Mouse (Mus musculus) kidney, postnatal 0 days (tissue): ENCODE results near the gene 1700067K01Rik. TPM values are rescaled to one million over a fixed set of nuclear protein-coding genes. Genes with fewer than 3 reads are reported as not detected.

ENCODE experiments used
- ATAC-seq: fragments of 200-750 bp; cut with Nextera tagmentation; replicated peaks from 2 replicates; pipeline ENCODE4 v1.8.0; 2017; ENCODE audit warnings: low read depth, moderate number of reproducible peaks, moderate TSS enrichment, moderate library complexity; ENCODE audit not compliant: low FRiP score
- DNase-seq: peaks from one replicate; pipeline ENCODE4 v3.0.0-alpha.2; 2016; ENCODE audit warnings: low spot score
- H3K27ac ChIP-seq: fragments of 300-500 bp; sonication (generic); 2 replicates; pipeline ENCODE4 v1.5.1; 2014; ENCODE audit warnings: mild to moderate bottlenecking
- H3K27me3 ChIP-seq: fragments of 300-500 bp; sonication (generic); 2 replicates; pipeline ENCODE4 v1.6.1; 2014; ENCODE audit warnings: low read length, mixed read lengths; ENCODE audit not compliant: insufficient read depth
- H3K36me3 ChIP-seq: fragments of 300-500 bp; sonication (generic); 2 replicates; pipeline ENCODE4 v1.6.1; 2014; ENCODE audit warnings: low read length, mixed read lengths; ENCODE audit not compliant: insufficient read depth
- H3K4me1 ChIP-seq: fragments of 300-500 bp; sonication (generic); replicated peaks from 2 replicates; pipeline ENCODE4 v1.6.1; 2014; ENCODE audit warnings: antibody characterized with exemption, low read length, mixed read lengths; ENCODE audit not compliant: insufficient read depth
- H3K4me2 ChIP-seq: fragments of 300-500 bp; sonication (generic); 2 replicates; pipeline ENCODE4 v1.6.1; 2014; ENCODE audit warnings: mild to moderate bottlenecking, low read length, moderate library complexity, mixed read lengths
- H3K4me3 ChIP-seq: fragments of 300-500 bp; sonication (generic); replicated peaks from 2 replicates; pipeline ENCODE4 v1.5.1; 2014; ENCODE audit warnings: low read depth, low read length
- H3K9ac ChIP-seq: fragments of 300-500 bp; sonication (generic); 2 replicates; pipeline ENCODE4 v1.6.1; 2014; ENCODE audit warnings: low read depth, low read length
- H3K9me3 ChIP-seq: fragments of 300-500 bp; sonication (generic); replicated peaks from 2 replicates; pipeline ENCODE4 v1.6.1; 2016; ENCODE audit warnings: low read length, inconsistent platforms, mixed read lengths
- CTCF ChIP-seq: IDR thresholded peaks from 2 replicates; pipeline ENCODE4 v1.5.1; 2016; ENCODE audit warnings: antibody characterized with exemption, low read depth, mild to moderate bottlenecking, moderate library complexity
- WGBS: fragments of 180-500 bp; shearing (Covaris S2); extraction: QIAGEN DNeasy Blood & Tissue Kit; methylation state at CpG from one replicate; pipeline ENCODE4 v1.1.7; 2014; 5-methylcytosine and 5-hydroxymethylcytosine counted together
- polyA plus RNA-seq: library from polyadenylated mRNA; unstranded; fragments of >200 nt; fragmentation: Nextera tagmentation; extraction: Ambion mirVana; gene quantifications from 2 replicates; pipeline ENCODE4 v1.2.1, GENCODE M21; 2015

1700067K01Rik gene
- polyA plus RNA-seq, 1 experiment from 2014 or later, result 1.1 TPM

GRCm38 (mm10) chr8:83998231-83999056 lies 2.9 kb upstream of the 1700067K01Rik start:
- 0 out of 2 replicates have a peak, but pooled peaks cover 8% of the 10 kb centered on the region for H3K36me3 ChIP-seq
- no peaks in the 10 kb centered on the region for H3K27me3 ChIP-seq
- H3K4me3 ChIP-seq, result peak overlapping the region; percentile 61
- H3K4me1 ChIP-seq, result peaks cover 14% of the 10 kb centered on the region
- H3K9me3 ChIP-seq, result no peaks in the 10 kb centered on the region
- 1% methylated on average over 62 of the region's 92 CpGs for WGBS
- ATAC-seq (peak; percentile 9; the same call in 1 of the 2 replicates), DNase-seq (peak; percentile 80)
- H3K27ac ChIP-seq, result peak overlapping the region; percentile 94
- H3K4me2 ChIP-seq, result peak overlapping the region; percentile 90
- peak; percentile 60 for TF ChIP-seq CTCF
- peak overlapping the region; percentile 76 for H3K9ac ChIP-seq

GRCm38 (mm10) chr8:83999057-83999705 lies 2.1 kb upstream of the 1700067K01Rik start:
- Histone ChIP-seq H3K4me1 (peaks cover 18% of the 10 kb centered on the region), H3K9ac (peak overlapping the region; percentile 76; the same call in 1 of the 2 replicates)
- WGBS, result 60% methylated on average over 16 of the region's 16 CpGs

GRCm38 (mm10) chr8:83999825-84000224 lies 1.5 kb upstream of the 1700067K01Rik start:
- peaks cover 21% of the 10 kb centered on the region for H3K4me1 ChIP-seq
- no peak overlapping the region for H3K4me3 ChIP-seq
- no peak overlapping the region for H3K9ac ChIP-seq
- H3K4me2 ChIP-seq, result no peak overlapping the region
- H3K36me3 ChIP-seq, result 0 out of 2 replicates have a peak, but pooled peaks cover 8% of the 10 kb centered on the region
- 94% methylated on average over 2 of the region's 2 CpGs for WGBS
- H3K27me3 ChIP-seq, result no peaks in the 10 kb centered on the region
- DNase-seq (no peak), ATAC-seq (no peak)
- no peaks in the 10 kb centered on the region for H3K9me3 ChIP-seq
- no peak overlapping the region for H3K27ac ChIP-seq
- TF ChIP-seq CTCF, result no peak

More at GRCm38 (mm10) chr8:83999057-83999705, 2.1 kb upstream of the 1700067K01Rik start:
- ATAC-seq (no peak), DNase-seq (no peak)
- Histone ChIP-seq H3K4me2 (peak overlapping the region; percentile 90), H3K36me3 (0 out of 2 replicates have a peak, but pooled peaks cover 8% of the 10 kb centered on the region), H3K27ac (no peak overlapping the region), H3K9me3 (no peaks in the 10 kb centered on the region), H3K27me3 (no peaks in the 10 kb centered on the region), H3K4me3 (peak overlapping the region; percentile 61)
- TF ChIP-seq CTCF, result no peak

- peak overlapping the region; percentile 85; the same call in 1 of the 2 replicates for H3K4me2 ChIP-seq
- DNase-seq (no peak), ATAC-seq (no peak)
- H3K27me3 ChIP-seq, result no peaks in the 10 kb centered on the region
- H3K9me3 ChIP-seq, result no peaks in the 10 kb centered on the region
- H3K27ac ChIP-seq, result no peak overlapping the region
- H3K4me1 ChIP-seq, result peaks cover 24% of the 10 kb centered on the region
- TF ChIP-seq CTCF, result no peak
- H3K4me3 ChIP-seq, result no peak overlapping the region
- no peak overlapping the region for H3K9ac ChIP-seq
- whole genome bisulfite sequencing, result 67% methylated on average over 12 of the region's 12 CpGs
- 0 out of 2 replicates have a peak, but pooled peaks cover 8% of the 10 kb centered on the region for H3K36me3 ChIP-seq
These were observed 1.8 kb downstream of the 1700067K01Rik start for GRCm38 (mm10) chr8:84002957-84003611.

GRCm38 (mm10) chr8:84003612-84004246 lies 2.4 kb downstream of the 1700067K01Rik start:
- WGBS, result 69% methylated on average over 6 of the region's 6 CpGs
- ATAC-seq, result no peak
- Histone ChIP-seq H3K27me3 (no peaks in the 10 kb centered on the region), H3K36me3 (0 out of 2 replicates have a peak, but pooled peaks cover 8% of the 10 kb centered on the region), H3K4me2 (peak overlapping the region; percentile 85), H3K4me1 (peaks cover 20% of the 10 kb centered on the region), H3K9me3 (no peaks in the 10 kb centered on the region), H3K4me3 (peak overlapping the region; percentile 50; the same call in 1 of the 2 replicates), H3K9ac (peak overlapping the region; percentile 60), H3K27ac (0 out of 2 replicates have a peak overlapping the region, but pooled peaks have one; percentile 85)
- no peak for TF ChIP-seq CTCF
- DNase-seq, result no peak
